Mouse (Mus musculus): ENCODE measurements around the gene Pfdn6. TPM values are rescaled to one million over a fixed set of nuclear protein-coding genes. Genes with fewer than 3 reads are reported as not detected.
A peak's percentile ranks its signal among the peaks of the same experiment; 100 is the strongest.
"Not testable (repeated sequence)": the region's sequence is repeated elsewhere in the genome, so short reads cannot be mapped to it uniquely, and the experiment has no call there.

Gene Pfdn6
- 172 and 185 TPM in 2 replicates for polyA plus RNA-seq (2015; fragmentation: Nextera tagmentation; extraction: Ambion mirVana)

- Histone ChIP-seq H3K27me3 (no peaks in the 10 kb centered on the region), H3K36me3 (peaks cover 21% of the 10 kb centered on the region), H3K9ac (peak within 1 kb of the TSS; percentile 80), H3K4me1 (replicated peaks) (peaks cover 23% of the 10 kb centered on the region), H3K4me3 (peak within 1 kb of the TSS; percentile 85), H3K4me2 (peak within 1 kb of the TSS; percentile 97), H3K27ac (replicated peaks) (peak within 1 kb of the TSS; percentile 57), H3K9me3 (no peaks in the 10 kb centered on the region)
- ATAC-seq (ENCODE audit: low FRiP score, low read depth) = peak; percentile 91
- under 1% methylated on average over 36 of the region's 36 CpGs for WGBS
Observed at GRCm38 (mm10) chr17:33940206-33940805, at the start of gene Pfdn6, which contains the start of gene Wdr46. TSS of gene Pfdn6 (minus strand) at chr17:33940343. TSS of gene Wdr46 (plus strand) at chr17:33940660.

DNA sequence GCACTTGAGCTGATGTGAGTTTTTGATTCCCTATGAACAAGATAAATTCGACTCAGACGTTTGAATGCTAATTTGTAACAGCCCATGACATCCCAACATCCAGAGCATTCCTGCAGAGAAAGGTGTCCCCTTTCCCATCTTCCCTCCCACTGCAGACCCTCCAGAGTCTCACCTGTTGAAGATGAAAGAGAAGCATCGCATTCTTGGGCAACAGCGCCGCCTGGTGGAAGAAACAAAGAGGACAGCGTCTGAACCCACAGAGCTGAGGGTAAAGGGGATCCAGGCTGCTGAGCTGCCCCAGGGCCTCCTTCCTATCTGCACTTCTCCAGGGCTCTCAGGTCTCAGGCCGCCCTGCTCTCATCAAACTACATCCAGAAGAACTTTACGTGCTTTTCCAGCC, 42.0 kb upstream of the Pfdn6 start:
- not testable (repeated sequence) for H3K9me3 ChIP-seq; ATAC-seq (ENCODE audit: low FRiP score, low read depth); H3K36me3 ChIP-seq
- Histone ChIP-seq H3K27ac (replicated peaks) (peak overlapping the region; percentile 93), H3K4me2 (peak overlapping the region; percentile 70), H3K27me3 (peaks cover 28% of the 10 kb centered on the region), H3K9ac (peak overlapping the region; percentile 68; the same call in 1 of the 2 replicates), H3K4me1 (replicated peaks) (peaks cover 27% of the 10 kb centered on the region), H3K4me3 (peak overlapping the region; percentile 66)
- 9% methylated on average over 8 of the region's 8 CpGs for WGBS

- peak; percentile 96 for ATAC-seq (ENCODE audit: low FRiP score, low read depth)
- Histone ChIP-seq H3K4me2 (peak overlapping the region; percentile 70), H3K27me3 (peaks cover 36% of the 10 kb centered on the region), H3K27ac (replicated peaks) (peak overlapping the region; percentile 93), H3K4me1 (replicated peaks) (peaks cover 27% of the 10 kb centered on the region), H3K4me3 (peak overlapping the region; percentile 66), H3K9ac (peak overlapping the region; percentile 68)
- 1% methylated on average over 27 of the region's 27 CpGs for WGBS
- H3K9me3 ChIP-seq, H3K36me3 ChIP-seq: not testable (repeated sequence)
Observed at GRCm38 (mm10) chr17:33981192-33981909, 41.2 kb upstream of the Pfdn6 start.

GRCm38 (mm10) chr17:33980181-33981035, 40.3 kb upstream of the Pfdn6 start:
- Histone ChIP-seq H3K27me3 (peaks cover 45% of the 10 kb centered on the region), H3K36me3 (no peaks in the 10 kb centered on the region), H3K4me1 (replicated peaks) (peaks cover 27% of the 10 kb centered on the region), H3K27ac (replicated peaks) (peak overlapping the region; percentile 93), H3K9ac (0 out of 2 replicates have a peak overlapping the region, but pooled peaks have one; percentile 18), H3K4me3 (0 out of 2 replicates have a peak overlapping the region, but pooled peaks have one; percentile 66), H3K9me3 (no peaks in the 10 kb centered on the region), H3K4me2 (peak overlapping the region; percentile 70)
- ATAC-seq (ENCODE audit: low FRiP score, low read depth) = peak; percentile 11; the same call in 1 of the 2 replicates
- 80% methylated on average over 19 of the region's 19 CpGs for WGBS

DNA sequence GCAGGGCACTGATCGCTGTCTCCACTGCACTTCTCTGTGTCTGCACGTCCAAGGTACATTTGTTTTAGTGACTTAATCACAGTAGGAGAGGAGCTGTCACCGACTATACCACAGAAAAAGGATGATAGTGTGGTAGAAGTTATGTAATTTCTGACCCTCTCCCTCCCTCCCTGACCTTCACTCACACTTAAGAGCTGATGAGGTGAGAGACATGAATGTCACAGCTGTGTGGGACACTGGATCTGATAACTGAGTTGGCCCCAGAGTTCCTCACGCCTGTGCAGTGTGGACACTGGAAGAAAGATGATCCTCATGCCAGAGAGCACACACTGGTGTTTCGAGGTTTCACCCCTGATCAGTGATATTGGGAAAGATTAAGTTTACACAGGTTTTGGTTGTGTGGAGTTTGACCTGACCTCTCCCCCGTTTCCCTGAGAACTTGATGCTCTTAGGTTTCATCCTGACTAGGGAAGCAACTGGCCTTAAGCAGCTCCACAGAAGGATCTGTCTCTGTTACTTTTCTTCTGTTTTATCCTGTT, 39.4 kb upstream of the Pfdn6 start:
- 77% methylated on average over 6 of the region's 6 CpGs for WGBS
- peaks cover 27% of the 10 kb centered on the region for H3K4me1 ChIP-seq (replicated peaks)
- no peak overlapping the region for H3K4me3 ChIP-seq
- H3K9ac ChIP-seq = no peak overlapping the region
- H3K27me3 ChIP-seq = peaks cover 46% of the 10 kb centered on the region
- H3K9me3 ChIP-seq = no peaks in the 10 kb centered on the region
- no peak for ATAC-seq (ENCODE audit: low FRiP score, low read depth)
- H3K36me3 ChIP-seq = no peaks in the 10 kb centered on the region
- no peak overlapping the region for H3K4me2 ChIP-seq
- no peak overlapping the region for H3K27ac ChIP-seq (replicated peaks)

DNA sequence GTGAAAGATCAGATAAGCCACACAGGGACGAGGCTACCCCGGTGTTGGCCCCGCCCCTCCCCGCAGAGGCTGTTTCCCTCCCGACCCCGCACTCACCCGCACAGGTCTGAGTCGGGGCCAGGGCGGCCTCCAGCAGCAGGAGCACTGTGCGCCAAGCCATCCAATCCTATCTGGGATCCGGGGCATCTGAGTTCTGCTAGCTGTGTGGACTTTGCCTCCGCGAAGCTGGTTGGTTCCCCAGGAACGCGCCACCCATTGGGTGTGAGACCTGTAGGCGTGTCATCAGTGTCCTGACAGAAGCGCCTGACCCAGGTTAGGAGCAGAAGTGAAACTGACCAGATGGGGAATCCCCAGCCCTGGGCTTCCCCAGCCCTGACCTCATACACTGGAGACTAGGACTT, 38.5 kb upstream of the Pfdn6 start:
- peak overlapping the region; percentile 39 for H3K4me3 ChIP-seq
- H3K9ac ChIP-seq = peak overlapping the region; percentile 44; the same call in 1 of the 2 replicates
- H3K4me2 ChIP-seq = peak overlapping the region; percentile 62
- H3K9me3 ChIP-seq = no peaks in the 10 kb centered on the region
- no peak overlapping the region for H3K27ac ChIP-seq (replicated peaks)
- ATAC-seq (ENCODE audit: low FRiP score, low read depth) = no peak
- H3K4me1 ChIP-seq (replicated peaks) = peaks cover 27% of the 10 kb centered on the region
- H3K36me3 ChIP-seq = no peaks in the 10 kb centered on the region
- 0% methylated on average over 17 of the region's 17 CpGs for WGBS
- H3K27me3 ChIP-seq = peaks cover 48% of the 10 kb centered on the region

DNA sequence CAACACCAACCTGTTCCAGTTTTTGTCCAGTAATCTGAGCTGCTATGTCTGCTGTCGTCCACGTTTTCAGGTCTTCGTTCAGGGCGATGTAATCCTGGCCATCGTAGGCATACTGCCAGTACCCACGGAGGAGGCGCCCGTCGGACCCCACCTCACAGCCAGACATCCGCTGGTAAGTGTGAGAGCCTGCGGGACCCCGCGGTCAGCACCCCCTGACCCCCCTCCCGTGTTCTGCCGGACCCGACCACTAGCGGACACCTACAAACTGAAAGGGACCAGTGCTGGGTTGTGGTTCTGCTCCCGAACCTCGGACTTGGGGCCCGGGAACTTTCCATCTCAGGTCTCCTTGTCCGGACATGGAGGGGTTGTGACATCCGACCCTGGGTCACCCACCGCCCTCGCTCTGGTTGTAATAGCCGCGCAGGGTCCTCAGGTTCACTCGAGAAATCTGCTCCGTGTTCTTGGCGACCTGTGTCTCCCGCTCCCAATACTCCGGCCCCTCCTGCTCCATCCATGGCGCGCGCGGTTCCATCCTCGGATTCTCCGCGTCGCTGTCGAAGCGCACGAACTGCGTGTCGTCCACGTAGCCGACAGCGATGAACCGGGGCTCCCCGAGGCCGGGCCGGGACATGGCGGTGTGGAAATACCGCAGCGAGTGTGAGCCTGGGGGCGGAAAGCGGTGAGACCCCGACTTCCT, 37.9 kb upstream of the Pfdn6 start:
- H3K27me3 ChIP-seq = peaks cover 48% of the 10 kb centered on the region
- 2% methylated on average over 57 of the region's 57 CpGs for WGBS
- H3K27ac ChIP-seq (replicated peaks) = no peak overlapping the region
- H3K9ac ChIP-seq = peak overlapping the region; percentile 44
- peak overlapping the region; percentile 62 for H3K4me2 ChIP-seq
- ATAC-seq (ENCODE audit: low FRiP score, low read depth) = no peak
- H3K36me3 ChIP-seq = no peaks in the 10 kb centered on the region
- no peaks in the 10 kb centered on the region for H3K9me3 ChIP-seq
- H3K4me1 ChIP-seq (replicated peaks) = peaks cover 27% of the 10 kb centered on the region
- H3K4me3 ChIP-seq = peak overlapping the region; percentile 39

- H3K27ac ChIP-seq (replicated peaks) = no peak overlapping the region
Observed at GRCm38 (mm10) chr17:33973572-33973971, 33.4 kb upstream of the Pfdn6 start.

GRCm38 (mm10) chr17:33972691-33973090, 32.5 kb upstream of the Pfdn6 start:
- Histone ChIP-seq H3K4me2 (no peak overlapping the region), H3K4me1 (replicated peaks) (0 out of 2 replicates have a peak, but pooled peaks cover under 1% of the 10 kb centered on the region), H3K36me3 (no peaks in the 10 kb centered on the region), H3K4me3 (no peak overlapping the region), H3K9me3 (no peaks in the 10 kb centered on the region), H3K27me3 (peaks cover 25% of the 10 kb centered on the region), H3K9ac (no peak overlapping the region), H3K27ac (replicated peaks) (no peak overlapping the region)
- ATAC-seq (ENCODE audit: low FRiP score, low read depth) = no peak
- WGBS = 11% methylated on average over 1 of the region's 1 CpGs

More at GRCm38 (mm10) chr17:33973572-33973971, 33.4 kb upstream of the Pfdn6 start:
- no peaks in the 10 kb centered on the region for H3K9me3 ChIP-seq
- no peak overlapping the region for H3K9ac ChIP-seq
- WGBS = 59% methylated on average over 3 of the region's 3 CpGs
- peaks cover 34% of the 10 kb centered on the region for H3K27me3 ChIP-seq
- H3K36me3 ChIP-seq = no peaks in the 10 kb centered on the region
- no peak overlapping the region for H3K4me3 ChIP-seq
- no peak overlapping the region for H3K4me2 ChIP-seq
- peaks cover 9% of the 10 kb centered on the region for H3K4me1 ChIP-seq (replicated peaks)
- no peak for ATAC-seq (ENCODE audit: low FRiP score, low read depth)

GRCm38 (mm10) chr17:33969394-33969793, 29.3 kb upstream of the Pfdn6 start:
- Histone ChIP-seq H3K4me3 (no peak overlapping the region), H3K36me3 (peaks cover 20% of the 10 kb centered on the region; the same call in 1 of the 2 replicates), H3K27ac (replicated peaks) (no peak overlapping the region), H3K4me2 (no peak overlapping the region), H3K27me3 (0 out of 2 replicates have a peak, but pooled peaks cover 3% of the 10 kb centered on the region), H3K9ac (no peak overlapping the region), H3K4me1 (replicated peaks) (no peaks in the 10 kb centered on the region), H3K9me3 (no peaks in the 10 kb centered on the region)
- ATAC-seq (ENCODE audit: low FRiP score, low read depth) = no peak
- 81% methylated on average over 4 of the region's 4 CpGs for WGBS

DNA sequence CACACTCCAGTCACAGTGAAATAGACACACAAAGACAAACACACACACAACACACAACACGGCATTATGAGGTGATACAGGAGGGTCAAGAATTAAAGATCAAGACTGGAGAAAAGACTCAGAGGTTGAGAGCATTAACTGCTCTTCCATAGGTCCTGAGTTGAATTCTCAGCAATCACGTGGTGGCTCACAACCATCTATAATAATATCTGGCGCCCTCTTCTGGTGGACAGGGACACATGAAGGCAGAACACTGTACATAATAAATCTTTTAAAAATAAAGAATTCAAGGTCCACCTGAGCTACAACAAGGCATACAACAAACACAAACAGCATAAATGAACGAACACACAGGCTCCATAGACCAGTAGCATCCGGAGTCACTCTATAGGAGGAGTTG, 28.8 kb upstream of the Pfdn6 start:
- Histone ChIP-seq H3K4me1 (replicated peaks) (no peaks in the 10 kb centered on the region), H3K9me3 (no peaks in the 10 kb centered on the region), H3K9ac (no peak overlapping the region), H3K27ac (replicated peaks) (no peak overlapping the region), H3K27me3 (no peaks in the 10 kb centered on the region), H3K4me2 (peak overlapping the region; percentile 11; the same call in 1 of the 2 replicates), H3K4me3 (no peak overlapping the region), H3K36me3 (peaks cover 20% of the 10 kb centered on the region; the same call in 1 of the 2 replicates)
- 27% methylated on average over 5 of the region's 5 CpGs for WGBS
- ATAC-seq (ENCODE audit: low FRiP score, low read depth) = peak; percentile 35; the same call in 1 of the 2 replicates

All from hindbrain, embryonic 15.5 days (tissue).